Mouse (Mus musculus) frontal cortex, adult 2 months (tissue): Measurements from ENCODE around the gene Misp. TPM values are rescaled to one million over a fixed set of nuclear protein-coding genes. Genes with fewer than 3 reads are reported as not detected.

ENCODE experiments used
- DNase-seq, 2 experiments: peaks; one replicate each; pipeline ENCODE4 v3.0.0; 2022; ENCODE audit warnings: low spot score in 1 of 2; ENCODE audit errors: extremely low spot score in 1 of 2
- polyA plus RNA-seq: library from polyadenylated mRNA; depleted of rRNA; stranded (reverse); fragments of >200 nt; gene quantifications from 2 replicates; pipeline ENCODE4 v1.2.3, GENCODE M21; 2012; rRNA removed

Gene Misp
- polyA plus RNA-seq, 1 experiment = 0.40 TPM

GRCm38 (mm10) chr10:79865801-79866295 lies 45.1 kb downstream of the Misp start:
- no peak for DNase-seq

DNA sequence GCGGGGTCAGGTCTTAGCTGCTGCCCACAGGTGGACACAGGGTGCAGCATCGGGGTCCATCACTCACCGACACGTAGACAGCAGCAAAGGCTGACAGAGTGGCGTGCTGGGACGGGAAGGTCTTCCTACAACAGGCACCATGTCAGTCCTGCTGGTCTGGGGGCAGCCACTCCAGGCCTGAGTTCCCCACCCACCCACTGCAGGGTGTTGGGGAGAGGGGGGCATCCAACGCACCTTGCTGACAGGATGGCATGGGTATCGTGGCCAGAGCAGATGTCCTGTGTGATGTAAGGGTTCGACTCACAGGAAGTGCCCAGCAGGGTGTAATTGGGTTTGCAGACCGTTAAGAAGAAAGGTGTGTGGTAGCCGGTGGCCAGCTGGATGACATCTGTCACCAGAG lies 45.8 kb downstream of the Misp start:
- DNase-seq = no peak

- no peak for DNase-seq
Observed at GRCm38 (mm10) chr10:79871845-79872244, 51.1 kb downstream of the Misp start.

- DNase-seq = no peak
Observed at GRCm38 (mm10) chr10:79872862-79873261, 52.1 kb downstream of the Misp start.

DNA sequence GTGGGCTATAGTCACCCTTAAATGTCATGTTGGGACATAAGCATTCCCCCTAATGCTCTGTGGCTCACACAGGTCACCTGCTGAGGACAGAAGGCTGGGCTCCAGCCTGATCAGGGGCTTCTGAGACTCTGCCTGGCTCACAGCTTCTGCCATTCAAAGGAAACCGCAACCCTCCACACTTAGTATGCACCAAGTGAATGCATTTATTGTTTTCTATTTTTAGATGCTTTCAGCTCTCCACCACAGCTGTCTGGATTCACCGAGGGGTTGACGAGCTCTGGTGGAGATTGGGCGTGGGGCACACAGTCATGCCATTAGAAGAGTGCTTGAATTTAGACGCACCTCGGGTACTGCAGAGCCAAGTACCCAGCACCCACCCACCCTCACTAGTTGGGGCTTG lies 52.5 kb downstream of the Misp start:
- DNase-seq = no peak

- DNase-seq = no peak
Observed at GRCm38 (mm10) chr10:79873715-79874289, 53.0 kb downstream of the Misp start.

DNA sequence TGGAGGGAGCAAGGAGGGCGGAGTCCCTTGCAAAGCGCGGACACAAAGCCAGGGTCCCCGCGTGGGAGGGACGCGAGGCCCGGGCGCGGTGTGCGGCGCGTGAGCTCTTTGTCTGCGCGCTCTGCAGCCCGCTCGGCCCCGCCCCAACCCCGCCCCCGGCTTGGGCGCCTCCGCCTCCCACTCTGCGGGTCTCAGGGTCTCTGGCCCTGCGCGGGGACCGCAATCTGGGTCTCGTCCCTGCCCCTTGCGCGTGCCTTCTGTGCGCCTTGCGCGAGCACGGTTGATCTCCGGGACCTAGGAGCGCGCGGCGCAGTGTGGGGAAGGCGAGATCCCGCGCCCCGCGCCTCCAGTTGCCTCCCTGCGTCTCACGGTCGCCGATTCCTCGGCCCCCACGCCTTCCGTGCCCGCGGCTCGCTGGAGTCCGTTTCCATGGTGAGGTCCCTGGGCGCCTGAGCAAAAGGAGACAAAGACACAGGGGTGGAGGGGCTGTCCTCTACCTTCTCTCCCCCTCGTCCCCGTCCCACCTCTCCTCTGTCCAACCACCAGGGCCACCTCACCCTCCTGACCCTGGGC lies 53.6 kb downstream of the Misp start, which contains the start of the genes Prtn3 and Plppr3:
Prtn3 (plus strand) TSS at position 187 of the 573 bp plus-strand sequence.
Plppr3 (minus strand) TSS at position 345 of the 573 bp plus-strand sequence.
- no peak for DNase-seq

DNA sequence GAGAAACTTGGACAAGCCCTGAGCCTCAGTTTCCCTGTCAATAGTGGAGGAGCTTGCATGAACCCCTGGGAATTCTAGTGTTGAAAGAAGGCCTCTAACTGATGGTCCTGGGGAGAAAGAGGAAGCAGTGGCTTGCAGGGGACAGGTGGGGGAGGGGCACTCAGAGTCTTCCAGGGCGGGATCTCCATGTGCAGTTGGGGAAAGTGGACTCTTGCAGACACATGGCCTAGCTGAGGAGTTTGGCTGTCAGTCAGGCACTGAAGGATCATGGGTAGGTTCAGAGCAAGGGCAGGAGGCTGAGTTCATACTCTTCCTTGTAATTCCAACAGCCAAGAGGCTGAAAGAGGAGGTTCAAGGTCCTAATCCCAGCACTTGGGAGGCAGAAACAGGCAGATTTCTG lies 56.4 kb downstream of the Misp start:
- no peak for DNase-seq

- no peak for DNase-seq
Observed at GRCm38 (mm10) chr10:79877757-79878156, 57.0 kb downstream of the Misp start.

DNA sequence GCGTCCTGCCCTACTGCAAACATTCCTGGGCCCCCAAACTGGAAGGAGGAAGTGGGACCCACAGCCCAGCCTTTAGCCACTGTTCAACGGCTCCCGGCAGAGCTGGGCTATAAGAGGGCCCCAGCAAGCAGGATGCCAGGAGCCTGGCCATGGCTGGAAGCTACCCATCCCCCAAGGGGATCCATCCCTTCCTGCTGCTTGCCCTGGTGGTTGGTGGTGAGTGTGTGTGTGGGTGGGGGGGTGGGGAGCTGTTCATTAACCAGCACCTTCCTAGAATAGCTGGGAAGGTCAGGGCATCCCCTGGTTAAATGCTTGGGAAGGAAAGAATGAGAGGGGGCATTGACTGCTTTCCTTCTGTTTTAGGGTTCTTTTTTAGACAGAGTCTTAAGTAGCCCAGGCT lies 58.7 kb downstream of the Misp start:
- no peak for DNase-seq

Other genes with a start within 250 kb of the Misp start
- 1.1 and 2.0 TPM in 2 replicates for gene Theg, start 233.7 kb upstream of the Misp start, polyA plus RNA-seq
- 9.8 and 11.3 TPM in 2 replicates for gene C2cd4c, start 207.0 kb upstream of the Misp start, polyA plus RNA-seq
- 54.1 and 63.1 TPM in 2 replicates for gene Shc2, start 183.1 kb upstream of the Misp start, polyA plus RNA-seq
- gene Odf3l2, start 175.3 kb upstream of the Misp start, polyA plus RNA-seq = 0.22 and 0.25 TPM in 2 replicates
- not detected in 2 replicates for gene Madcam1, start 156.4 kb upstream of the Misp start, polyA plus RNA-seq
- gene Tpgs1, start 151.6 kb upstream of the Misp start, polyA plus RNA-seq = 89.4 and 92.3 TPM in 2 replicates
- gene Cdc34, start 138.8 kb upstream of the Misp start, polyA plus RNA-seq = 96.3 and 111 TPM in 2 replicates
- gene Gzmm, start 132.0 kb upstream of the Misp start, polyA plus RNA-seq = 1.8 and 2.1 TPM in 2 replicates
- 1,126 and 1,227 TPM in 2 replicates for gene Bsg, start 116.5 kb upstream of the Misp start, polyA plus RNA-seq
- gene Hcn2, start 104.4 kb upstream of the Misp start, polyA plus RNA-seq = 119 and 124 TPM in 2 replicates
- gene Polrmt, start 74.4 kb upstream of the Misp start, polyA plus RNA-seq = 60.7 and 62.2 TPM in 2 replicates
- gene Fgf22, start 65.9 kb upstream of the Misp start, polyA plus RNA-seq = 6.2 and 6.9 TPM in 2 replicates
- gene Rnf126, start 54.0 kb upstream of the Misp start, polyA plus RNA-seq = 140 and 166 TPM in 2 replicates
- 5.6 and 7.0 TPM in 2 replicates for gene Fstl3, start 43.7 kb upstream of the Misp start, polyA plus RNA-seq
- gene Prss57, start 30.0 kb upstream of the Misp start, polyA plus RNA-seq = 1.00 and 1.1 TPM in 2 replicates
- gene Palm, start 27.4 kb upstream of the Misp start, polyA plus RNA-seq = 325 and 370 TPM in 2 replicates
- 59.5 and 71.5 TPM in 2 replicates for gene Ptbp1, start 33.4 kb downstream of the Misp start, polyA plus RNA-seq
- 5.8 and 6.7 TPM in 2 replicates for gene Prtn3, start 53.5 kb downstream of the Misp start, polyA plus RNA-seq
- gene Plppr3, start 53.6 kb downstream of the Misp start, polyA plus RNA-seq = 124 and 134 TPM in 2 replicates
- gene Elane, start 65.3 kb downstream of the Misp start, polyA plus RNA-seq = 0.27 TPM in 1 of 2 replicates, not detected in the other
- gene Cfd, start 69.9 kb downstream of the Misp start, polyA plus RNA-seq = 1.1 and 3.5 TPM in 2 replicates
- gene Med16, start 87.9 kb downstream of the Misp start, polyA plus RNA-seq = 75.9 and 80.7 TPM in 2 replicates
- not detected in 2 replicates for gene Gm26602, start 89.9 kb downstream of the Misp start, polyA plus RNA-seq
- gene Kiss1r, start 96.0 kb downstream of the Misp start, polyA plus RNA-seq = 10.7 and 11.8 TPM in 2 replicates
- 380 and 385 TPM in 2 replicates for gene R3hdm4, start 100.2 kb downstream of the Misp start, polyA plus RNA-seq
- 3.6 and 4.1 TPM in 2 replicates for gene Arid3a, start 106.1 kb downstream of the Misp start, polyA plus RNA-seq
- 63.2 and 65.9 TPM in 2 replicates for gene Wdr18, start 139.2 kb downstream of the Misp start, polyA plus RNA-seq
- gene Grin3b, start 149.7 kb downstream of the Misp start, polyA plus RNA-seq = 0.17 and 0.38 TPM in 2 replicates
- 181 and 193 TPM in 2 replicates for gene Tmem259, start 163.3 kb downstream of the Misp start, polyA plus RNA-seq
- 9.8 and 10.4 TPM in 2 replicates for gene Cnn2, start 167.6 kb downstream of the Misp start, polyA plus RNA-seq
- gene Abca7, start 175.5 kb downstream of the Misp start, polyA plus RNA-seq = 12.4 and 13.0 TPM in 2 replicates
- gene Arhgap45, start 195.7 kb downstream of the Misp start, polyA plus RNA-seq = 5.3 and 7.1 TPM in 2 replicates
- 200 and 205 TPM in 2 replicates for gene Polr2e, start 218.8 kb downstream of the Misp start, polyA plus RNA-seq
- gene Gpx4, start 226.2 kb downstream of the Misp start, polyA plus RNA-seq = 867 and 914 TPM in 2 replicates